Mouse (Mus musculus) hindbrain, embryonic 15.5 days (tissue): Measurements from ENCODE around the gene Rps8. TPM values are rescaled to one million over a fixed set of nuclear protein-coding genes. Genes with fewer than 3 reads are reported as not detected.
A peak's percentile ranks its signal among the peaks of the same experiment; 100 is the strongest.

Experiments used
- ATAC-seq: fragments of 200-750 bp; cut with Nextera tagmentation; 2 replicates; pipeline ENCODE4 v1.8.0; 2017; ENCODE audit warnings: low read depth, moderate number of reproducible peaks, moderate TSS enrichment; ENCODE audit not compliant: low FRiP score
- H3K27ac ChIP-seq: fragments of 300-500 bp; sonication (generic); replicated peaks from 2 replicates; pipeline ENCODE4 v1.5.1; 2015; ENCODE audit warnings: mild to moderate bottlenecking, inconsistent platforms
- H3K27me3 ChIP-seq: fragments of 300-500 bp; sonication (generic); 2 replicates; pipeline ENCODE4 v1.6.1; 2015; ENCODE audit warnings: control low read depth, inconsistent platforms
- H3K36me3 ChIP-seq: fragments of 300-500 bp; sonication (generic); 2 replicates; pipeline ENCODE4 v1.6.1; 2015; ENCODE audit warnings: control low read depth, inconsistent platforms
- H3K4me1 ChIP-seq: fragments of 300-500 bp; sonication (generic); replicated peaks from 2 replicates; pipeline ENCODE4 v1.6.1; 2015; ENCODE audit warnings: control low read depth, inconsistent platforms
- H3K4me2 ChIP-seq: fragments of 300-500 bp; sonication (generic); 2 replicates; pipeline ENCODE4 v1.6.1; 2015; ENCODE audit warnings: moderate library complexity, mild to moderate bottlenecking, inconsistent platforms
- H3K4me3 ChIP-seq: fragments of 300-500 bp; sonication (generic); 2 replicates; pipeline ENCODE4 v1.5.1; 2015; ENCODE audit warnings: mild to moderate bottlenecking, inconsistent platforms
- H3K9ac ChIP-seq: fragments of 300-500 bp; sonication (generic); 2 replicates; pipeline ENCODE4 v1.6.1; 2015; ENCODE audit warnings: inconsistent platforms
- H3K9me3 ChIP-seq: fragments of 300-500 bp; sonication (generic); 2 replicates; pipeline ENCODE4 v1.6.1; 2016; ENCODE audit warnings: control low read depth, inconsistent platforms
- WGBS: fragments of 180-500 bp; shearing (Covaris S2); methylation state at CpG from one replicate; pipeline ENCODE4 v1.1.7; 2015; 5-methylcytosine and 5-hydroxymethylcytosine counted together
- polyA plus RNA-seq: library from polyadenylated mRNA; unstranded; fragments of >200 nt; fragmentation: Nextera tagmentation; extraction: Ambion mirVana; gene quantifications from 2 replicates; pipeline ENCODE4 v1.2.1, GENCODE M21; 2015

Rps8 gene
- polyA plus RNA-seq, 1 experiment from 2014 or later: 468 TPM

- H3K4me1 ChIP-seq: no peaks in the 10 kb centered on the region
- no peak for ATAC-seq
- no peaks in the 10 kb centered on the region for H3K9me3 ChIP-seq
- H3K9ac ChIP-seq: no peak overlapping the region
- H3K4me2 ChIP-seq: no peak overlapping the region
- no peaks in the 10 kb centered on the region for H3K27me3 ChIP-seq
- no peak overlapping the region for H3K27ac ChIP-seq
- H3K4me3 ChIP-seq: no peak overlapping the region
- H3K36me3 ChIP-seq: peaks cover 8% of the 10 kb centered on the region
- WGBS: 93% methylated on average over 13 of the region's 13 CpGs
Measured at GRCm38 (mm10) chr4:117145248-117145647, 10.8 kb downstream of the Rps8 start.

GRCm38 (mm10) chr4:117143023-117143422 is 13.0 kb downstream of the Rps8 start:
- no peaks in the 10 kb centered on the region for H3K9me3 ChIP-seq
- no peak overlapping the region for H3K27ac ChIP-seq
- H3K4me3 ChIP-seq: no peak overlapping the region
- H3K36me3 ChIP-seq: no peaks in the 10 kb centered on the region
- no peak overlapping the region for H3K4me2 ChIP-seq
- H3K4me1 ChIP-seq: no peaks in the 10 kb centered on the region
- no peak for ATAC-seq
- H3K9ac ChIP-seq: no peak overlapping the region
- 77% methylated on average over 7 of the region's 7 CpGs for WGBS
- H3K27me3 ChIP-seq: no peaks in the 10 kb centered on the region

GRCm38 (mm10) chr4:117140613-117141012 is 15.4 kb downstream of the Rps8 start:
- WGBS: 35% methylated on average over 4 of the region's 4 CpGs

GRCm38 (mm10) chr4:117139217-117139612 is 16.8 kb downstream of the Rps8 start:
- Histone ChIP-seq H3K9ac (no peak overlapping the region), H3K9me3 (no peaks in the 10 kb centered on the region), H3K4me2 (no peak overlapping the region), H3K4me1 (peaks cover 5% of the 10 kb centered on the region), H3K4me3 (no peak overlapping the region), H3K27ac (no peak overlapping the region), H3K27me3 (no peaks in the 10 kb centered on the region), H3K36me3 (no peaks in the 10 kb centered on the region)
- 3% methylated on average over 2 of the region's 2 CpGs for WGBS
- ATAC-seq: no peak

More at GRCm38 (mm10) chr4:117140613-117141012, 15.4 kb downstream of the Rps8 start:
- H3K4me2 ChIP-seq: no peak overlapping the region
- no peaks in the 10 kb centered on the region for H3K36me3 ChIP-seq
- no peak for ATAC-seq
- H3K9ac ChIP-seq: no peak overlapping the region
- no peak overlapping the region for H3K4me3 ChIP-seq
- H3K4me1 ChIP-seq: no peaks in the 10 kb centered on the region
- H3K27me3 ChIP-seq: no peaks in the 10 kb centered on the region
- no peaks in the 10 kb centered on the region for H3K9me3 ChIP-seq
- H3K27ac ChIP-seq: no peak overlapping the region

GRCm38 (mm10) chr4:117138295-117139216 is 17.5 kb downstream of the Rps8 start:
- Histone ChIP-seq H3K36me3 (no peaks in the 10 kb centered on the region), H3K27me3 (no peaks in the 10 kb centered on the region), H3K9me3 (no peaks in the 10 kb centered on the region), H3K9ac (no peak overlapping the region), H3K27ac (no peak overlapping the region), H3K4me3 (no peak overlapping the region), H3K4me2 (no peak overlapping the region), H3K4me1 (peaks cover 7% of the 10 kb centered on the region)
- ATAC-seq: no peak
- WGBS: 74% methylated on average over 16 of the region's 17 CpGs

- Histone ChIP-seq H3K4me1 (peaks cover 30% of the 10 kb centered on the region), H3K36me3 (0 out of 2 replicates have a peak, but pooled peaks cover under 1% of the 10 kb centered on the region), H3K9me3 (no peaks in the 10 kb centered on the region), H3K27me3 (no peaks in the 10 kb centered on the region), H3K4me2 (no peak overlapping the region), H3K27ac (no peak overlapping the region), H3K9ac (no peak overlapping the region), H3K4me3 (no peak overlapping the region)
- WGBS: 21% methylated on average over 8 of the region's 8 CpGs
- no peak for ATAC-seq
Measured at GRCm38 (mm10) chr4:117136034-117136433, 20.0 kb downstream of the Rps8 start.

- Histone ChIP-seq H3K4me2 (peak overlapping the region; percentile 81), H3K4me3 (no peak overlapping the region), H3K4me1 (peaks cover 36% of the 10 kb centered on the region), H3K27me3 (no peaks in the 10 kb centered on the region), H3K9me3 (no peaks in the 10 kb centered on the region), H3K36me3 (peaks cover 11% of the 10 kb centered on the region; the same call in 1 of the 2 replicates), H3K9ac (no peak overlapping the region), H3K27ac (peak overlapping the region; percentile 65)
- ATAC-seq: no peak
- 47% methylated on average over 2 of the region's 2 CpGs for WGBS
Measured at GRCm38 (mm10) chr4:117134601-117134995, 21.4 kb downstream of the Rps8 start.

- peaks cover 13% of the 10 kb centered on the region; the same call in 1 of the 2 replicates for H3K36me3 ChIP-seq
- peak; percentile 93 for ATAC-seq
- peak within 1 kb of the TSS; percentile 84 for H3K27ac ChIP-seq
- no peaks in the 10 kb centered on the region for H3K9me3 ChIP-seq
- no peaks in the 10 kb centered on the region for H3K27me3 ChIP-seq
- H3K4me1 ChIP-seq: peaks cover 36% of the 10 kb centered on the region
- peak within 1 kb of the TSS; percentile 91 for H3K4me3 ChIP-seq
- 3% methylated on average over 30 of the region's 48 CpGs for WGBS
- peak within 1 kb of the TSS; percentile 81 for H3K9ac ChIP-seq
- H3K4me2 ChIP-seq: peak within 1 kb of the TSS; percentile 81
Measured at GRCm38 (mm10) chr4:117133817-117134600, 22.0 kb downstream of the Rps8 start, which contains the start of gene Plk3. Gene Plk3 (minus strand): TSS chr4:117133963.

GRCm38 (mm10) chr4:117133366-117133796 is 22.7 kb downstream of the Rps8 start:
- no peaks in the 10 kb centered on the region for H3K9me3 ChIP-seq
- H3K4me3 ChIP-seq: peak overlapping the region; percentile 91
- H3K4me2 ChIP-seq: peak overlapping the region; percentile 81
- peaks cover 36% of the 10 kb centered on the region for H3K4me1 ChIP-seq
- peak overlapping the region; percentile 81 for H3K9ac ChIP-seq
- WGBS: 0% methylated on average over 42 of the region's 42 CpGs
- H3K27ac ChIP-seq: peak overlapping the region; percentile 84
- peaks cover 20% of the 10 kb centered on the region for H3K36me3 ChIP-seq
- H3K27me3 ChIP-seq: no peaks in the 10 kb centered on the region
- ATAC-seq: peak; percentile 54

- H3K27ac ChIP-seq: peak overlapping the region; percentile 84
- ATAC-seq: no peak
- WGBS: 6% methylated on average over 11 of the region's 11 CpGs
Measured at GRCm38 (mm10) chr4:117132794-117133143, 23.3 kb downstream of the Rps8 start.

GRCm38 (mm10) chr4:117131890-117132793 is 23.9 kb downstream of the Rps8 start:
- Histone ChIP-seq H3K9ac (peak overlapping the region; percentile 81), H3K27ac (peak overlapping the region; percentile 84), H3K27me3 (no peaks in the 10 kb centered on the region), H3K4me2 (peak overlapping the region; percentile 81), H3K4me1 (peaks cover 36% of the 10 kb centered on the region), H3K9me3 (no peaks in the 10 kb centered on the region), H3K4me3 (peak overlapping the region; percentile 91), H3K36me3 (peaks cover 26% of the 10 kb centered on the region)
- no peak for ATAC-seq
- WGBS: 6% methylated on average over 7 of the region's 7 CpGs

More at GRCm38 (mm10) chr4:117132794-117133143, 23.3 kb downstream of the Rps8 start:
- Histone ChIP-seq H3K27me3 (no peaks in the 10 kb centered on the region), H3K36me3 (peaks cover 26% of the 10 kb centered on the region), H3K4me2 (peak overlapping the region; percentile 81), H3K4me1 (peaks cover 36% of the 10 kb centered on the region), H3K4me3 (peak overlapping the region; percentile 91), H3K9ac (peak overlapping the region; percentile 81), H3K9me3 (no peaks in the 10 kb centered on the region)
